Mouse (Mus musculus): ENCODE results near the gene 1700020D05Rik. TPM values are rescaled to one million over a fixed set of nuclear protein-coding genes. Genes with fewer than 3 reads are reported as not detected.

Gene 1700020D05Rik
- polyA plus RNA-seq, 1 experiment = 6.8 TPM

GRCm38 (mm10) chr19:5472857-5473256, 30.7 kb downstream of the 1700020D05Rik start:
- no peak overlapping the region for H3K4me3 ChIP-seq (replicated peaks; ENCODE audit: insufficient read depth, low read depth, low read length)
- peaks cover 25% of the 10 kb centered on the region for H3K4me1 ChIP-seq (ENCODE audit: control insufficient read depth, insufficient read depth, low read length)
- no peaks in the 10 kb centered on the region for H3K27me3 ChIP-seq (ENCODE audit: control insufficient read depth, insufficient read depth, low read length)
- no peak overlapping the region for H3K27ac ChIP-seq (ENCODE audit: insufficient read depth, low read length)
- TF ChIP-seq POLR2A (IDR thresholded peaks at IDR 0.05; ENCODE audit: borderline replicate concordance, insufficient read depth, low read length) = no peak
- no peak for TF ChIP-seq CTCF (IDR thresholded peaks at IDR 0.05; ENCODE audit: borderline replicate concordance, insufficient read depth, low read depth, low read length)
- no peak for DNase-seq
- WGBS = 89% methylated on average over 3 of the region's 3 CpGs

- peaks cover 15% of the 10 kb centered on the region for H3K4me1 ChIP-seq (ENCODE audit: control insufficient read depth, insufficient read depth, low read length)
- no peak overlapping the region for H3K4me3 ChIP-seq (replicated peaks; ENCODE audit: insufficient read depth, low read depth, low read length)
- H3K27me3 ChIP-seq (ENCODE audit: control insufficient read depth, insufficient read depth, low read length) = no peaks in the 10 kb centered on the region
- WGBS = 50% methylated on average over 5 of the region's 5 CpGs
- no peak for TF ChIP-seq POLR2A (IDR thresholded peaks at IDR 0.05; ENCODE audit: borderline replicate concordance, insufficient read depth, low read length)
- no peak for TF ChIP-seq CTCF (IDR thresholded peaks at IDR 0.05; ENCODE audit: borderline replicate concordance, insufficient read depth, low read depth, low read length)
- no peak overlapping the region for H3K27ac ChIP-seq (ENCODE audit: insufficient read depth, low read length)
- DNase-seq = no peak
Observed at GRCm38 (mm10) chr19:5471846-5472245, 31.7 kb downstream of the 1700020D05Rik start.

GRCm38 (mm10) chr19:5468374-5468773, 35.2 kb downstream of the 1700020D05Rik start, which contains the start of gene Ctsw:
Ctsw (minus strand) TSS chr19:5468507.
- TF ChIP-seq CTCF (IDR thresholded peaks at IDR 0.05; ENCODE audit: borderline replicate concordance, insufficient read depth, low read depth, low read length) (no peak), POLR2A (IDR thresholded peaks at IDR 0.05; ENCODE audit: borderline replicate concordance, insufficient read depth, low read length) (no peak)
- Histone ChIP-seq H3K4me3 (replicated peaks; ENCODE audit: insufficient read depth, low read depth, low read length) (no peak within 1 kb of the TSS), H3K27me3 (ENCODE audit: control insufficient read depth, insufficient read depth, low read length) (no peaks in the 10 kb centered on the region), H3K4me1 (ENCODE audit: control insufficient read depth, insufficient read depth, low read length) (peaks cover 10% of the 10 kb centered on the region), H3K27ac (ENCODE audit: insufficient read depth, low read length) (no peak within 1 kb of the TSS)
- no peak for DNase-seq
- WGBS = 43% methylated on average over 5 of the region's 5 CpGs

GRCm38 (mm10) chr19:5466916-5467500, 36.6 kb downstream of the 1700020D05Rik start:
- DNase-seq = no peak
- H3K27ac ChIP-seq (ENCODE audit: insufficient read depth, low read length) = no peak overlapping the region
- WGBS = 80% methylated on average over 6 of the region's 6 CpGs
- H3K4me3 ChIP-seq (replicated peaks; ENCODE audit: insufficient read depth, low read depth, low read length) = no peak overlapping the region
- TF ChIP-seq CTCF (IDR thresholded peaks at IDR 0.05; ENCODE audit: borderline replicate concordance, insufficient read depth, low read depth, low read length) (no peak), POLR2A (IDR thresholded peaks at IDR 0.05; ENCODE audit: borderline replicate concordance, insufficient read depth, low read length) (no peak)
- H3K4me1 ChIP-seq (ENCODE audit: control insufficient read depth, insufficient read depth, low read length) = peaks cover 10% of the 10 kb centered on the region
- H3K27me3 ChIP-seq (ENCODE audit: control insufficient read depth, insufficient read depth, low read length) = no peaks in the 10 kb centered on the region

GRCm38 (mm10) chr19:5465037-5465436, 38.5 kb downstream of the 1700020D05Rik start:
- H3K4me3 ChIP-seq (replicated peaks; ENCODE audit: insufficient read depth, low read depth, low read length) = no peak overlapping the region
- no peak for TF ChIP-seq CTCF (IDR thresholded peaks at IDR 0.05; ENCODE audit: borderline replicate concordance, insufficient read depth, low read depth, low read length)
- no peak for TF ChIP-seq POLR2A (IDR thresholded peaks at IDR 0.05; ENCODE audit: borderline replicate concordance, insufficient read depth, low read length)
- H3K27me3 ChIP-seq (ENCODE audit: control insufficient read depth, insufficient read depth, low read length) = no peaks in the 10 kb centered on the region
- DNase-seq = no peak
- no peak overlapping the region for H3K27ac ChIP-seq (ENCODE audit: insufficient read depth, low read length)
- peaks cover 10% of the 10 kb centered on the region for H3K4me1 ChIP-seq (ENCODE audit: control insufficient read depth, insufficient read depth, low read length)
- WGBS = 92% methylated on average over 8 of the region's 8 CpGs

- 6% methylated on average over 15 of the region's 15 CpGs for WGBS
- peak overlapping the region; percentile 9 for H3K4me3 ChIP-seq (replicated peaks; ENCODE audit: insufficient read depth, low read depth, low read length)
- peak; percentile 60 to 74 for DNase-seq
- H3K4me1 ChIP-seq (ENCODE audit: control insufficient read depth, insufficient read depth, low read length) = peaks cover 11% of the 10 kb centered on the region
- TF ChIP-seq POLR2A (IDR thresholded peaks at IDR 0.05; ENCODE audit: borderline replicate concordance, insufficient read depth, low read length) (no peak), CTCF (IDR thresholded peaks at IDR 0.05; ENCODE audit: borderline replicate concordance, insufficient read depth, low read depth, low read length) (peak; percentile 85)
- H3K27me3 ChIP-seq (ENCODE audit: control insufficient read depth, insufficient read depth, low read length) = no peaks in the 10 kb centered on the region
- H3K27ac ChIP-seq (ENCODE audit: insufficient read depth, low read length) = no peak overlapping the region
Observed at GRCm38 (mm10) chr19:5463791-5464562, 39.6 kb downstream of the 1700020D05Rik start.

- no peak overlapping the region for H3K4me3 ChIP-seq (replicated peaks; ENCODE audit: insufficient read depth, low read depth, low read length)
- no peak for TF ChIP-seq CTCF (IDR thresholded peaks at IDR 0.05; ENCODE audit: borderline replicate concordance, insufficient read depth, low read depth, low read length)
- TF ChIP-seq POLR2A (IDR thresholded peaks at IDR 0.05; ENCODE audit: borderline replicate concordance, insufficient read depth, low read length) = no peak
- peaks cover 13% of the 10 kb centered on the region for H3K4me1 ChIP-seq (ENCODE audit: control insufficient read depth, insufficient read depth, low read length)
- DNase-seq = no peak
- WGBS = 84% methylated on average over 9 of the region's 9 CpGs
- H3K27me3 ChIP-seq (ENCODE audit: control insufficient read depth, insufficient read depth, low read length) = no peaks in the 10 kb centered on the region
- no peak overlapping the region for H3K27ac ChIP-seq (ENCODE audit: insufficient read depth, low read length)
Observed at GRCm38 (mm10) chr19:5463212-5463611, 40.4 kb downstream of the 1700020D05Rik start.

- Histone ChIP-seq H3K4me1 (ENCODE audit: control insufficient read depth, insufficient read depth, low read length) (peaks cover 13% of the 10 kb centered on the region), H3K27me3 (ENCODE audit: control insufficient read depth, insufficient read depth, low read length) (no peaks in the 10 kb centered on the region), H3K27ac (ENCODE audit: insufficient read depth, low read length) (no peak overlapping the region), H3K4me3 (replicated peaks; ENCODE audit: insufficient read depth, low read depth, low read length) (no peak overlapping the region)
- no peak for DNase-seq
- WGBS = 79% methylated on average over 6 of the region's 6 CpGs
- TF ChIP-seq CTCF (IDR thresholded peaks at IDR 0.05; ENCODE audit: borderline replicate concordance, insufficient read depth, low read depth, low read length) (no peak), POLR2A (IDR thresholded peaks at IDR 0.05; ENCODE audit: borderline replicate concordance, insufficient read depth, low read length) (no peak)
Observed at GRCm38 (mm10) chr19:5461411-5461810, 42.2 kb downstream of the 1700020D05Rik start.
